Mouse (Mus musculus) kidney, adult 2 months (tissue): ENCODE measurements at regions not wholly inside any gene's neighbourhood (a gene's known extent, or its start where the extent isn't known, plus 50 kb on each side); places are given as distances from the start of the nearest gene placed in this dataset.

Source experiments
- CTCF ChIP-seq: fragments of 200-500 bp; conservative IDR thresholded peaks from 2 replicates; pipeline ENCODE4 v1.5.1; 2011; ENCODE audit warnings: low read depth, mild to moderate bottlenecking, control low read depth, low read length, moderate library complexity, mixed read lengths; ENCODE audit not compliant: insufficient read depth, insufficient read length
- POLR2A ChIP-seq: fragments of 200-500 bp; IDR thresholded peaks from one replicate; pipeline ENCODE4 v1.6.1; 2011; ENCODE audit warnings: low read depth, low read length, control low read depth

DNA sequence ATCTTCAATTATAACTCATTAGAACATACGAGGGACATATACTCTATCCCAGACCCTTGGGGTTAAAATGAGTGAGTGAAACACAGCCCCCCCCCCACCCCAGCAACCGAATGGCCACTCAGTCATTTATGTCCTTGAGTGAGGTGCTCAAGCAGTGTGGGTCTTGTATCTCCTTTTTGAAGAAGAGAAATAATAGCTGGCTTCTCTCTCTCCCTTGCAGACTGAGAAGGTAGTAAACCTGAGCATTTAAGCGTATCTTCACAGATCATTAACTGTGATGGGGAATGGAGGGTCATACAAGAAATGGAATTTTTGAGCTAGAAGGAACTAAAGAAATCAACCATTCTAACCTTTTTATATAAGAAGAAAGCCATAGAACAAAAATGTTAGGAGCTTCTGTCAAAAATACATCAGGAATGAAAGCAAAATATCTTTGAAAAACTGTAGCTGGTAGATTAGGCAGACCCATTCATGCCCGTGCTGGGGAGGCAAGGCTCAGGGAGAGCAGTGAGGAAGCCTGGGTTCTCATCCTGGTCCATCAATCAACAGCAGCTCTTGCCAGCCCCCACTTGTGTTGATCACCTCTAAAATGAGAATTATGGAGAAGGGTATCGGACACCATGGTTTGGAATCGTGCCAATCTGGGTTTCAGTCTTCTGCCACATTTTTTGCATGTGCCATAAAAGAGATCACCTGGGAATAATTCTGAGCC, 98.4 kb upstream of the Plxna2 start:
- TF ChIP-seq POLR2A, result no peak
- TF ChIP-seq CTCF, result no peak
